Mouse (Mus musculus) naive thymus-derived CD4-positive, alpha-beta T cell, adult 2 months (primary cell): ENCODE measurements around the gene Ncaph2.

ENCODE experiments used
- DNase-seq: peaks from one replicate; pipeline ENCODE4 v3.0.0-alpha.2; 2011; ENCODE audit warnings: low read depth

Gene Ncaph2

GRCm38 (mm10) chr15:89379429-89379828, 23.9 kb downstream of the Ncaph2 start:
- DNase-seq: no peak

GRCm38 (mm10) chr15:89384617-89385016, 29.1 kb downstream of the Ncaph2 start, which contains the start of gene Klhdc7b:
Gene Klhdc7b, plus strand, starts transcription at chr15:89384917.
- DNase-seq: no peak

- DNase-seq: peak; percentile 50
Observed at GRCm38 (mm10) chr15:89387127-89387526, 31.6 kb downstream of the Ncaph2 start.

GRCm38 (mm10) chr15:89390081-89390480, 34.6 kb downstream of the Ncaph2 start:
- no peak for DNase-seq

DNA sequence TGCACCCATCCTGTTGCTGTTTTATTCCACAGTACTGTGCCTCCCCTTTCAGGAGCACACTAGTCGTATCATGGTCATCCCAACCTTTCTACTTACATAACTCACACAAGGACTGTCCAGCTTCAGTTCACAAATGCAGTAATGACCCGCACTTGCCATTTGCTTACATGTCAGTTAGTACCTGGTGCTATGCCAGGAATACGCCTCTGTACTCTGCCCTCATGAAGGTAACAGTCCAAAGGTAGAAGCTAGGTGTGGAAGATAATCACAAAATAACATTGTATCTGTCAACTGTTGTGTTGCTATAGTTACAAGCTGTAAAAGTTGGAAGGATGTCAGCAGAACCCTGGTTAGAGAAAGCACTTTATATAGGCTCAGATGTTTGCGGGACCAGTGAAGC, 41.4 kb downstream of the Ncaph2 start:
- no peak for DNase-seq

- no peak for DNase-seq
Observed at GRCm38 (mm10) chr15:89398146-89398545, 42.6 kb downstream of the Ncaph2 start.

GRCm38 (mm10) chr15:89399716-89400115, 44.2 kb downstream of the Ncaph2 start:
- no peak for DNase-seq

- DNase-seq: no peak
Observed at GRCm38 (mm10) chr15:89402471-89402870, 47.0 kb downstream of the Ncaph2 start.

DNA sequence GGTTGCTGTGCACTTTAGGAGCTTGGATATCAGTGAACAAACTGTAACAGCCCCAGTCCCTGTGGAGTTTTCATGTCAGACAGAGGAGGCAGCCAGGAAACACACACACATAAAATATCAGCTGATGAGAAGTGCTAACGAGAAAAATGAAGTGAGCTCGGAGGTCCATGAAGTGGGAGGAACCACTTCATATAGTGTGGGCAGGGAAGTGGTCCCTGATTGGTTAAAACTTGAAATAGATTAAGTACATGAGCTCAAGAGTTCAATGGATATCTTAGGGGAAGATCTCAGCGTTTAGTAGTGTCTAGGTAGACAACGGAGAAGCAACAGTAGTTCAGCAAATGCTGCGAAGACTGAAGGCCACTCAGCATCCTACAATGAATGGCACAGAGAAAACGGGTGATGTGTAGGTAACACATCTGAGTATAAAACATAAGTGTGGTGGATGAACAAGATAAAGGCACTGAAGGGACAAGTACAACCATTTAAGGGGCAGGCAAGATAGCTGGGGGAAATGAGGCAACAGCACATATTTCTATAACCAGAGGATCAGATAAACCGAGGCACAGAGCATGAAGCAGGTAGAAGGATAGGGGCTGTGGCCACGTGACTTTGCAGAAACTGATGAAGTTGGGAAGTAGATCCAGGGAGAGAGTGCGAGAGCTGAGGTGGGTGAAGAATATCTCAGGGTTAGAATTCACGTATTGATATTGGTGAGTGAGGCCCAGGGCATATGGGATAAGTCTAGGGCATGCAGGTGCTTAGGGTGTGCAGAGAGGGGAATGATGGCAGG, 49.5 kb downstream of the Ncaph2 start:
- no peak for DNase-seq

DNA sequence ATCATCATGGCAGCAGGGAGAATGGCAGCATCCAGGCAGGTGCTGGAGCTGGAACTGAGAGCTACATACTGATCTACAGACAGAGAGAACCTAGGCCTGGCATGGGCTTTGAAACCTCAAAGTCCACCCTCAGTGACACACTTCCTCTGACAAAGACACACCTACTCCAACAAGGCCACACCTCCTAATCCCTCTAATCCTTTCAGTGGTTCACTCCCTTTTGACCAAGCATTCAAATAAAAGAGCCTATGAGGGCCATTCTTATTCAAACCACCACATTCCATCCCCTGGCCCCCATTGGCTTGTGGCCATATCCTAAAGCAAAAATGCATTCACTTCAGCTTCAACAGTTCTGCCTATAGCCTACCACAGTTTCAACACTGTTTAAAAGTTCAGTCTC, 51.2 kb downstream of the Ncaph2 start:
- no peak for DNase-seq

DNA sequence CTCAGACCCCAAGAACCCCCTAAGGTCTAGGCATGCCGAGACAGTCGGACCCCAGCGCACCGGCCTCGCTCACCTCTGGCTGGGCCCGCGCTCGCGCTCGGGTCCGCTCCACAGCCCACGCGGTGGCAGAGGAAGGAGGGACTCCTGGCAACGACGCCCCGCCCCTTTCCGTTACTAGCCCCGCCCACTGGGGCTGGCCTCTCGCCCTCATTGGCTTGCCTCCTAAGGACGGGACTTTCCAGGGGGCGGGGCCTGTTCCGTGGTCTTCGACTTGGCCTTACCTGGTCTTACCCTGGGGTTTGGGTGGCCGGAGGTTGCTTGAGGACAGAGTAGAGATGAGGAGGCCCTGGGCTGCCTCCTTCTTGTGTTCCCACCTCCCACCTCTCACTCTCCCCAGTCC, 54.6 kb downstream of the Ncaph2 start, which contains the start of gene Syce3:
Syce3 (minus strand) TSS at position 386 of the 400 bp plus-strand sequence.
- DNase-seq: no peak

- no peak for DNase-seq
Observed at GRCm38 (mm10) chr15:89415282-89415681, 59.8 kb downstream of the Ncaph2 start.

- DNase-seq: no peak
Observed at GRCm38 (mm10) chr15:89421938-89422337, 66.4 kb downstream of the Ncaph2 start.
